Mouse (Mus musculus): ENCODE measurements around the gene Ugt2b1. TPM values are rescaled to one million over a fixed set of nuclear protein-coding genes. Genes with fewer than 3 reads are reported as not detected.

Ugt2b1 gene
- polyA plus RNA-seq, 1 experiment from 2014 or later = not detected

- Histone ChIP-seq H3K4me1 (replicated peaks; ENCODE audit: control insufficient read depth, insufficient read depth, low read length) (no peaks in the 10 kb centered on the region), H3K27ac (ENCODE audit: low read length) (no peak within 1 kb of the TSS), H3K36me3 (ENCODE audit: control insufficient read depth, insufficient read depth, low read length) (no peaks in the 10 kb centered on the region), H3K9ac (ENCODE audit: low read length) (no peak within 1 kb of the TSS), H3K4me3 (ENCODE audit: low read length) (no peak within 1 kb of the TSS), H3K27me3 (ENCODE audit: control insufficient read depth, insufficient read depth, low read depth, low read length) (no peaks in the 10 kb centered on the region), H3K9me3 (ENCODE audit: control insufficient read depth, low read length) (no peaks in the 10 kb centered on the region), H3K4me2 (ENCODE audit: low read depth, low read length) (no peak within 1 kb of the TSS)
- no peak for ATAC-seq (ENCODE audit: low read depth)
- WGBS = 52% methylated on average over 1 of the region's 1 CpGs
Measured at GRCm38 (mm10) chr5:86906758-86907157, 19.6 kb downstream of the Ugt2b1 start, which contains the start of gene Ugt2b34. Gene Ugt2b34, minus strand, starts transcription at chr5:86906937.

GRCm38 (mm10) chr5:86889933-86890332 is 36.4 kb downstream of the Ugt2b1 start:
- Histone ChIP-seq H3K4me3 (ENCODE audit: low read length) (no peak overlapping the region), H3K9me3 (ENCODE audit: control insufficient read depth, low read length) (no peaks in the 10 kb centered on the region), H3K27ac (ENCODE audit: low read length) (no peak overlapping the region), H3K9ac (ENCODE audit: low read length) (no peak overlapping the region), H3K4me2 (ENCODE audit: low read depth, low read length) (no peak overlapping the region), H3K27me3 (ENCODE audit: control insufficient read depth, insufficient read depth, low read depth, low read length) (no peaks in the 10 kb centered on the region), H3K36me3 (ENCODE audit: control insufficient read depth, insufficient read depth, low read length) (no peaks in the 10 kb centered on the region), H3K4me1 (replicated peaks; ENCODE audit: control insufficient read depth, insufficient read depth, low read length) (no peaks in the 10 kb centered on the region)
- 68% methylated on average over 1 of the region's 1 CpGs for WGBS
- no peak for ATAC-seq (ENCODE audit: low read depth)

GRCm38 (mm10) chr5:86888420-86888819 is 37.9 kb downstream of the Ugt2b1 start:
- H3K27me3 ChIP-seq (ENCODE audit: control insufficient read depth, insufficient read depth, low read depth, low read length) = no peaks in the 10 kb centered on the region
- no peak for ATAC-seq (ENCODE audit: low read depth)
- H3K9me3 ChIP-seq (ENCODE audit: control insufficient read depth, low read length) = no peaks in the 10 kb centered on the region
- H3K9ac ChIP-seq (ENCODE audit: low read length) = no peak overlapping the region
- no peak overlapping the region for H3K4me3 ChIP-seq (ENCODE audit: low read length)
- no peaks in the 10 kb centered on the region for H3K4me1 ChIP-seq (replicated peaks; ENCODE audit: control insufficient read depth, insufficient read depth, low read length)
- H3K36me3 ChIP-seq (ENCODE audit: control insufficient read depth, insufficient read depth, low read length) = no peaks in the 10 kb centered on the region
- no peak overlapping the region for H3K27ac ChIP-seq (ENCODE audit: low read length)
- H3K4me2 ChIP-seq (ENCODE audit: low read depth, low read length) = no peak overlapping the region
- WGBS = 51% methylated on average over 1 of the region's 1 CpGs

GRCm38 (mm10) chr5:86887081-86887480 is 39.2 kb downstream of the Ugt2b1 start:
- 88% methylated on average over 1 of the region's 1 CpGs for WGBS
- Histone ChIP-seq H3K27me3 (ENCODE audit: control insufficient read depth, insufficient read depth, low read depth, low read length) (no peaks in the 10 kb centered on the region), H3K4me3 (ENCODE audit: low read length) (no peak overlapping the region)

GRCm38 (mm10) chr5:86886620-86887019 is 39.7 kb downstream of the Ugt2b1 start:
- no peak overlapping the region for H3K9ac ChIP-seq (ENCODE audit: low read length)
- no peaks in the 10 kb centered on the region for H3K9me3 ChIP-seq (ENCODE audit: control insufficient read depth, low read length)
- no peak overlapping the region for H3K4me2 ChIP-seq (ENCODE audit: low read depth, low read length)
- H3K4me3 ChIP-seq (ENCODE audit: low read length) = no peak overlapping the region
- H3K27ac ChIP-seq (ENCODE audit: low read length) = no peak overlapping the region
- H3K4me1 ChIP-seq (replicated peaks; ENCODE audit: control insufficient read depth, insufficient read depth, low read length) = no peaks in the 10 kb centered on the region
- no peaks in the 10 kb centered on the region for H3K27me3 ChIP-seq (ENCODE audit: control insufficient read depth, insufficient read depth, low read depth, low read length)
- no peak for ATAC-seq (ENCODE audit: low read depth)
- no peaks in the 10 kb centered on the region for H3K36me3 ChIP-seq (ENCODE audit: control insufficient read depth, insufficient read depth, low read length)
- WGBS = 32% methylated on average over 3 of the region's 3 CpGs

More at GRCm38 (mm10) chr5:86887081-86887480, 39.2 kb downstream of the Ugt2b1 start:
- Histone ChIP-seq H3K9ac (ENCODE audit: low read length) (no peak overlapping the region), H3K4me2 (ENCODE audit: low read depth, low read length) (no peak overlapping the region), H3K27ac (ENCODE audit: low read length) (no peak overlapping the region), H3K36me3 (ENCODE audit: control insufficient read depth, insufficient read depth, low read length) (no peaks in the 10 kb centered on the region), H3K4me1 (replicated peaks; ENCODE audit: control insufficient read depth, insufficient read depth, low read length) (no peaks in the 10 kb centered on the region), H3K9me3 (ENCODE audit: control insufficient read depth, low read length) (no peaks in the 10 kb centered on the region)
- ATAC-seq (ENCODE audit: low read depth) = no peak

- Histone ChIP-seq H3K9me3 (ENCODE audit: control insufficient read depth, low read length) (no peaks in the 10 kb centered on the region), H3K4me2 (ENCODE audit: low read depth, low read length) (no peak overlapping the region), H3K27me3 (ENCODE audit: control insufficient read depth, insufficient read depth, low read depth, low read length) (no peaks in the 10 kb centered on the region), H3K4me3 (ENCODE audit: low read length) (no peak overlapping the region), H3K4me1 (replicated peaks; ENCODE audit: control insufficient read depth, insufficient read depth, low read length) (no peaks in the 10 kb centered on the region), H3K36me3 (ENCODE audit: control insufficient read depth, insufficient read depth, low read length) (no peaks in the 10 kb centered on the region), H3K9ac (ENCODE audit: low read length) (no peak overlapping the region), H3K27ac (ENCODE audit: low read length) (no peak overlapping the region)
- ATAC-seq (ENCODE audit: low read depth) = no peak
- 41% methylated on average over 1 of the region's 1 CpGs for WGBS
Measured at GRCm38 (mm10) chr5:86871877-86872276, 54.5 kb downstream of the Ugt2b1 start.

Other genes starting within 250 kb of the Ugt2b1 start
- not detected in 2 replicates for gene Tmprss11e, start 180.7 kb downstream of the Ugt2b1 start, polyA plus RNA-seq (2015; fragmentation: Nextera tagmentation; extraction: Ambion mirVana)
- 33.7 and 34.6 TPM in 2 replicates for gene Ythdc1, start 122.3 kb downstream of the Ugt2b1 start, polyA plus RNA-seq (2015; fragmentation: Nextera tagmentation; extraction: Ambion mirVana)
- gene Ugt2b34, start 19.6 kb downstream of the Ugt2b1 start, polyA plus RNA-seq (2015; fragmentation: Nextera tagmentation; extraction: Ambion mirVana) = 0.09 and 1.1 TPM in 2 replicates
- gene Ugt2b35, start 74.3 kb upstream of the Ugt2b1 start, polyA plus RNA-seq (2015; fragmentation: Nextera tagmentation; extraction: Ambion mirVana) = not detected in 2 replicates
- 1.3 TPM in 1 of 2 replicates, not detected in the other for gene Ugt2b36, start 166.0 kb upstream of the Ugt2b1 start, polyA plus RNA-seq (2015; fragmentation: Nextera tagmentation; extraction: Ambion mirVana)
- 0.44 TPM in 1 of 2 replicates, not detected in the other for gene Ugt2b5, start 213.8 kb upstream of the Ugt2b1 start, polyA plus RNA-seq (2015; fragmentation: Nextera tagmentation; extraction: Ambion mirVana)

Data from lung, embryonic 16.5 days (tissue).